Mouse (Mus musculus) macrophage (primary cell): ENCODE results near the gene Scap. TPM values are rescaled to one million over a fixed set of nuclear protein-coding genes. Genes with fewer than 3 reads are reported as not detected.

ENCODE experiments used
- H3K27ac ChIP-seq: fragments of 350-480 bp; formaldehyde crosslinking; 2 replicates; pipeline ENCODE4 v1.9.0; 2021
- H3K36me3 ChIP-seq: fragments of 350-480 bp; formaldehyde crosslinking; 2 replicates; pipeline ENCODE4 v1.9.0; 2021; ENCODE audit errors: inconsistent target
- H3K4me3 ChIP-seq: fragments of 350-480 bp; formaldehyde crosslinking; 2 replicates; pipeline ENCODE4 v1.9.0; 2021; ENCODE audit errors: inconsistent target
- H3K79me2 ChIP-seq: fragments of 350-480 bp; formaldehyde crosslinking; 2 replicates; pipeline ENCODE4 v1.9.0; 2021; ENCODE audit errors: inconsistent target
- WGBS: methylation state at CpG from one replicate; pipeline ENCODE4 v1.1.7; 2026; ENCODE audit warnings: inconsistent platforms; ENCODE audit not compliant: missing documents; 5-methylcytosine and 5-hydroxymethylcytosine counted together
- polyA plus RNA-seq: library from polyadenylated mRNA; stranded (reverse); fragments of 250-400 nt; gene quantifications from 3 replicates; pipeline ENCODE4 v1.2.4, GENCODE M21; 2018; ENCODE audit warnings: inconsistent platforms
- total RNA-seq, 78 experiments: library from RNA; depleted of rRNA; stranded (reverse); fragments of 250-400 nt; gene quantifications; 1 replicate in 9 of 78; 2 replicates in 24 of 78; 3 replicates in 43 of 78; 4 replicates in 2 of 78; pipeline ENCODE4 v1.2.4; 2018; ENCODE audit warnings: inconsistent platforms in 56 of 78

Gene Scap
- 100 to 1,000 TPM in 2 of 26 experiments, 10 to 100 TPM in 24; 18.3 to 186 (median 31.0) TPM for total RNA-seq (2018; cell fraction: chromatin; rRNA removed)
- total RNA-seq (2018; cell fraction: cytosol; rRNA removed), result 10 to 100 TPM; 12.1 to 30.1 (median 18.5) TPM
- 10 to 100 TPM; 19.4 to 98.3 (median 29.0) TPM for total RNA-seq (2018; cell fraction: nucleus; rRNA removed)
- polyA plus RNA-seq, result 19.4 to 24.3 TPM (median 20.9 TPM) in 3 replicates

GRCm38 (mm10) chr9:110333135-110333895 is at the start of gene Scap:
Gene Scap (plus strand): TSS chr9:110333288.
- H3K36me3 ChIP-seq, result no peaks in the 10 kb centered on the region
- WGBS, result under 1% methylated on average over 76 of the region's 78 CpGs
- no peak within 1 kb of the TSS for H3K27ac ChIP-seq

GRCm38 (mm10) chr9:110284075-110284697 is 48.9 kb upstream of the Scap start:
- Histone ChIP-seq H3K36me3 (no peaks in the 10 kb centered on the region), H3K27ac (no peak overlapping the region), H3K4me3 (no peak overlapping the region), H3K79me2 (no peaks in the 10 kb centered on the region)
- 91% methylated on average over 6 of the region's 10 CpGs for WGBS

More at GRCm38 (mm10) chr9:110333135-110333895, at the start of gene Scap:
- H3K4me3 ChIP-seq, result peak within 1 kb of the TSS; percentile 51
- peaks cover 46% of the 10 kb centered on the region; the same call in 1 of the 2 replicates for H3K79me2 ChIP-seq

GRCm38 (mm10) chr9:110287321-110287924 is 45.7 kb upstream of the Scap start:
- Histone ChIP-seq H3K4me3 (no peak overlapping the region), H3K79me2 (no peaks in the 10 kb centered on the region), H3K27ac (no peak overlapping the region), H3K36me3 (no peaks in the 10 kb centered on the region)
- WGBS, result 89% methylated on average over 7 of the region's 7 CpGs

GRCm38 (mm10) chr9:110293254-110293718 is 39.8 kb upstream of the Scap start:
- Histone ChIP-seq H3K79me2 (no peaks in the 10 kb centered on the region), H3K27ac (no peak overlapping the region), H3K36me3 (no peaks in the 10 kb centered on the region), H3K4me3 (no peak overlapping the region)
- 90% methylated on average over 9 of the region's 12 CpGs for WGBS

- Histone ChIP-seq H3K79me2 (no peaks in the 10 kb centered on the region), H3K4me3 (no peak overlapping the region), H3K36me3 (no peaks in the 10 kb centered on the region), H3K27ac (no peak overlapping the region)
- 92% methylated on average over 13 of the region's 13 CpGs for WGBS
Measured at GRCm38 (mm10) chr9:110293873-110294415, 39.1 kb upstream of the Scap start.

- H3K79me2 ChIP-seq, result no peaks in the 10 kb centered on the region
- no peak overlapping the region for H3K27ac ChIP-seq
- WGBS, result 48% methylated on average over 3 of the region's 3 CpGs
- no peak overlapping the region for H3K4me3 ChIP-seq
- no peaks in the 10 kb centered on the region for H3K36me3 ChIP-seq
Measured at GRCm38 (mm10) chr9:110294786-110295185, 38.3 kb upstream of the Scap start.

- H3K36me3 ChIP-seq, result no peaks in the 10 kb centered on the region
- H3K79me2 ChIP-seq, result no peaks in the 10 kb centered on the region
- no peak overlapping the region for H3K4me3 ChIP-seq
- no peak overlapping the region for H3K27ac ChIP-seq
- WGBS, result 2% methylated on average over 5 of the region's 5 CpGs
Measured at GRCm38 (mm10) chr9:110296867-110297627, 36.0 kb upstream of the Scap start.

GRCm38 (mm10) chr9:110304516-110304915 is 28.6 kb upstream of the Scap start:
- H3K36me3 ChIP-seq, result no peaks in the 10 kb centered on the region
- H3K79me2 ChIP-seq, result peaks cover 10% of the 10 kb centered on the region; the same call in 1 of the 2 replicates
- H3K4me3 ChIP-seq, result peak overlapping the region; percentile 59
- WGBS, result 7% methylated on average over 4 of the region's 4 CpGs
- peak overlapping the region; percentile 65 for H3K27ac ChIP-seq

- peak within 1 kb of the TSS; percentile 65 for H3K27ac ChIP-seq
- H3K79me2 ChIP-seq, result peaks cover 10% of the 10 kb centered on the region; the same call in 1 of the 2 replicates
- WGBS, result under 1% methylated on average over 46 of the region's 46 CpGs
- H3K36me3 ChIP-seq, result no peaks in the 10 kb centered on the region
- peak within 1 kb of the TSS; percentile 59 for H3K4me3 ChIP-seq
Measured at GRCm38 (mm10) chr9:110304969-110305651, 28.0 kb upstream of the Scap start, which contains the start of gene Elp6. Gene Elp6 (plus strand): TSS chr9:110305173.

- Histone ChIP-seq H3K4me3 (no peak overlapping the region), H3K36me3 (peaks cover 5% of the 10 kb centered on the region; the same call in 1 of the 2 replicates), H3K27ac (no peak overlapping the region), H3K79me2 (peaks cover 10% of the 10 kb centered on the region; the same call in 1 of the 2 replicates)
- WGBS, result 94% methylated on average over 5 of the region's 5 CpGs
Measured at GRCm38 (mm10) chr9:110306371-110306770, 26.7 kb upstream of the Scap start.

GRCm38 (mm10) chr9:110314706-110315105 is 18.4 kb upstream of the Scap start:
- 48% methylated on average over 3 of the region's 5 CpGs for WGBS
- no peaks in the 10 kb centered on the region for H3K79me2 ChIP-seq
- H3K36me3 ChIP-seq, result peaks cover 9% of the 10 kb centered on the region; the same call in 1 of the 2 replicates
- H3K27ac ChIP-seq, result no peak overlapping the region
- no peak overlapping the region for H3K4me3 ChIP-seq

GRCm38 (mm10) chr9:110315410-110315809 is 17.7 kb upstream of the Scap start:
- H3K79me2 ChIP-seq, result no peaks in the 10 kb centered on the region
- 95% methylated on average over 6 of the region's 6 CpGs for WGBS
- H3K4me3 ChIP-seq, result no peak overlapping the region
- peaks cover 9% of the 10 kb centered on the region; the same call in 1 of the 2 replicates for H3K36me3 ChIP-seq
- H3K27ac ChIP-seq, result no peak overlapping the region

- no peak overlapping the region for H3K4me3 ChIP-seq
- 99% methylated on average over 8 of the region's 8 CpGs for WGBS
Measured at GRCm38 (mm10) chr9:110315904-110316303, 17.2 kb upstream of the Scap start.

More at GRCm38 (mm10) chr9:110315904-110316303, 17.2 kb upstream of the Scap start:
- H3K36me3 ChIP-seq, result peaks cover 6% of the 10 kb centered on the region; the same call in 1 of the 2 replicates
- H3K79me2 ChIP-seq, result no peaks in the 10 kb centered on the region
- no peak overlapping the region for H3K27ac ChIP-seq
